Mouse (Mus musculus) testis, postnatal 10 days (tissue): ENCODE results near the gene Ntn4.
"Not testable (repeated sequence)": the region's sequence is repeated elsewhere in the genome, so short reads cannot be mapped to it uniquely, and the experiment has no call there.

Source experiments
- DNase-seq: peaks from one replicate; pipeline ENCODE4 v3.0.0; 2021; ENCODE audit warnings: low spot score

Gene Ntn4

DNA sequence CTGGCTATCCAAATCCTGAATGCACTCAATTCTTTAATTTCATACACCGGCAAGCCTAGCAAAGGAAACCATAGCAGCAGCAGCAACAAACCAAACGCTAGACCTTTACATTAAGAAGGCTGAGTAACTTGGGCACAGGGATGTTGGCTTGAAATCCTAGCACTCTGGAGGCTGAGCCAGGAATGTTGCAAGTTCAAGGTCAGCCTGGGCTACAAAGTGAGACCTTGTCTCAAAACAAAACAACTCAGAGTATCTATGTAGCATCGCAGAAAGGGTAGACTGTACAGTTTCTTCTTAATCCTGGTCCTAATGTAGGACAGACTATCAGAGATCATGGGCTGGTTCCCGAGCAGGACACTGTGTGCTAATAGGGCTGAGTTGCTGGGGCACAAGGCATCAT lies 43.4 kb downstream of the Ntn4 start:
- peak; percentile 50 for DNase-seq

DNA sequence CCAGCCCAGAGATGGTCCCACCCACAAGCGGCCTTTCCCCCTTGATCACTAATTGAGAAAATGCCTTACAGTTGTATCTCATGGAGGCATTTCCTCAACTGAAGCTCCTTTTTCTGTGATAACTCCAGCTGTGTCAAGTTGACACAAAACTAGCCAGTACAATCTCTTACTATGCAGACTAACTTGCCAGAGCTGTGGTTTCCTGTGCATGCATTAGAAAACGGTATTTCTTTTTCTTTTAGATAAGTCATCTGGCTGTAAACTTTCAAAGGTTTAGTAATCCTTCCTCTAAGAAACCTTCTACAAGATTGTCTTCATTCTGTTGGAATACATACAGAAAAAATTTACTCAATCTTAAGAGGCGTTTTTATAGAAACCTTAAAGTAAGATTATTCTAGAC lies 44.9 kb downstream of the Ntn4 start:
- DNase-seq: not testable (repeated sequence)

DNA sequence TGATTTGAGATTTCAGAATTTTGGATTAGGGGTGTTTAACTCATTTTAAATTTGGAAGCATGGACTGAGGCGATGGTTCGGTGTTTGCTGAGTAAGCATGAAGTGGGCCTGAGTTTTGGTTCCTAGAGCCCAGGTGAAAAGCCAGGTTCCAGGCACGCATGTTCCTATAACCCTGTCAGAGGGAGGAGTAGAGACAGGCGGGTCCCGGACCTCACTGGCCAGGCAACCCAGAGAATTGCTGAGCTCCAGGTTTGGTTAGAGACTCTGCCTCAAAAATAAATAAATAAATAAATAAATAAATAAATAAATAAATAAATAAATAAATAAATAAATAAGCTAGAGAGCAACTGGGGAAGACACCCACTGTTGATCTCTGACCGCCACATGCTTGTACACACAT lies 46.1 kb downstream of the Ntn4 start:
- DNase-seq: peak; percentile 37

DNA sequence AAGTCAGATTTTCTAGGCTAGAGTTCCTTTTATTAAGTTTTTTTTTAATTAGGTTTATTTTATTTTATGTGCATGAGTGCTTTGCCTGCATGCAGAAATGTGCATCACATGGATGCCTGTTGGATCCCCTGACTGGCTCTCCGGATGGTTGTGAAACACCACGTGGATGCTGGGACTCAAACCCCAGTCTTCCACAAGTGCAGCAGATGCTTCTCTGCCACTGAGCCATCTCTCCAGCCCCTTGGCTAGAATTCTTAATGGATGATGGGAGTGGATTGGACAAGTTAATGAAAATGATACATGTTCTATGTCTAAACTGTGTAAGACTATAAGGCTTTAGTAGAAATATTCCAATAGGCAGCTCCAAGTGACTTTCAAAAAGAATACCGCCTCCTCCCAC lies 47.3 kb downstream of the Ntn4 start:
- peak; percentile 21 for DNase-seq

DNA sequence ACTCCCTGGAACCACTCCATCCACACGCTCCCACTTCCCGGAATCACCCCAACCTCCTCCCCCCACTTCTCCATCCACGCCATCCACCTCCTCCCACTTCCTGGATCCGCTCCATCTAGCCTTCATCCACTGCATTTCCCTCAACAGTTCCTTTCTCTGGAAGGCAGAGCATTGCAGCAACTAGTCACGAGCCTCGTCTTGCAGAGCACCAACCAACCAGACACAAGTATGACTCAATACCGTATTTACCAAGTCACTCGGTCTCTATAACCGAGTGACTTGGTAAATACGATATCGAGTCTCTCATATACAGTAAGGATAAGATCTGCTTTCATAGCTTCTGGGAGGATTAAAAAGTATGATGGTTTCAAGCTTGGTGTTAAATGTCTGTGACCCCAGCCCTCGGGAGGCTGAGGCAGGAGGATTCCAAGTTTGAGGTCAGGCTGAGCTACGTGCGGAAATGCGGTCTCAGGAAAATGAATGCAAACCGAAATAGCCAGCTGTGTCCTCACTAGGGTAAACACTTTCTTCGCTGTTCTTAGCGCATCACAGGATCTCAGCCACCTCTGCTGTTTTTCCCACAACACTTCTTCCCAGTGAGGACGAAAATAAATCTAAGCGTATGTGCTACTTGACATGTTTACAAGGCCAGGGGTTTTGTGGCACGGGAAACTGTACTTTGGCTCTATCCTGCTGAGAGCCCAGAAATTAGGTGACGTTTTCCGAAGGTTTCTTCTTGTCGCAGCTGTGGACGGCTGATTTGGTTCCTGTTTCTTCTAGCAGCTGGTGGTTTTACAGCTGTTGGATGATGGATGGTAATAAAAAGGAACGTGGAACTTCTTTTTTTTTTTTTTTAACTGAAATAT lies 48.1 kb downstream of the Ntn4 start:
- DNase-seq: peak; percentile 36

DNA sequence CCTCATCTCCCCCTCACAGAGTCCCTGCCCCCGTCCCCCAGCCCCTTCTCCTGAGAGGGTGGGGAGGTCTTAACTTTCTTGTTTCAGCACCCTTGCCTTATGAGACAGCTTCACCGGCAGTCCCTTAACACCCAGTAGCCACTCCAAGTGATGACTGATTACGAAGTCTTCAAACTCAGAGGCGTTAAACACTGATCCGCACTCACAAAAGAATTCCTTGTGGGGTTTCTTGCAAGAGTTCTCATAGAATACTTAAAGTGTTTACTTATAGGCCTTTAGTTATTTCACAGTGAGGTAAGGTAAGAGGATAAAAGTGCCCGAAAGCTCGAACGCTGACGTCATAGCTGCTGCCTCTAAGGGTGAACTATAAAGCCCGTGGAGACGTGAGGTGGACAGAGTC lies 50.9 kb downstream of the Ntn4 start:
- DNase-seq: peak; percentile 30

DNA sequence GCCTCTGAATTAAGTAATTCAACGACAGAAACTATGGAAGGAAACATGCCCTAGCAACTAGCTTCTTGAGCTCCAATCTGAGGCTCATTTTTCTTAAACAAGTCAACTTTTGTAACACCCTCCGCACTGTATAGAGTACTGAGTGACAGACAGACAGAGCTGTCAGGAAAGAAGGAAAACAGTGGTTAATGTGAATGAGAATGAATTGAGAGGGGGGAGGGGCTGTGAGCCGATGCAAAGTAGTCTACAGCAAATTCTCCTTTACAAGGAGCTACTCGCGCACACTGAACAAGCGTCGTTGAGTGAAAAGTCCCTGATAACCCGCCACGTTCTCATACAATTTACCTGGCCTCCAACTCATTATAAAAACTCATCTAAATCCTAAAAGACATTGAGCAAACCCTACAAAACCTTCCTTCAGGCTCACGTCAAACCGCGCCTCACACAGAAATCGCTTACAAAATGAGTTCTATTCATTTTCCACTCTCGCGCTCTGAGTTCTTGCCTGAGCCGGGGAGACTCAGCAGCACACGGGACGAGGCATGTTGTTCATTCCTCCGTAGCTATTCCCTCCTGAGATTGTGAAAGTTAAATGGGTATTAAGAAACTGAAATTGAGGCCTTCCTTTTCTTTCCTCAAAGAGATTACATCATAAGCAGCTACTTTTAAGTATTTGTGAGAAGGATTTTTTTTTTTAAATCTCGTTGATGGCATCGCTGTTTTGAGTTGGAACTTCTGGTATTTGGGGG lies 54.7 kb downstream of the Ntn4 start:
- peak; percentile 22 for DNase-seq

DNA sequence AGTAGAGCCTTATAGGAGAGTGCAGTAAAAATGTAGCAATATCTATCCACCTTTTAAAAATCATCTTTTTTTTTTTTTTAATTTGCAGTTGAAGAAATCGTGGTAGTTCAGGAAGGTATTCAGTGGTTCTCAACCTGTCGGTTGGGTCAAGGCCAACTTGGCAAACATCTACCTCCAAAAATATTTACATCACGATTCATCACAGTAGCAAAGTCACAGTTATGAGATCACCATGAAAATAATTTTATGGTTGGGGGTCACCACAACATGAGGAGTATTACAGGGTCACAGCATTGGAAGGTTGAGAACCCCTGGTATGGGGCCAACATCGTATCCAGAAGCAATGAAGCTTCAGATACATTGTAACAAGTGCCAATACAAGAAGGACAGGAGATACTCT lies 55.5 kb downstream of the Ntn4 start:
- DNase-seq: peak; percentile 37

DNA sequence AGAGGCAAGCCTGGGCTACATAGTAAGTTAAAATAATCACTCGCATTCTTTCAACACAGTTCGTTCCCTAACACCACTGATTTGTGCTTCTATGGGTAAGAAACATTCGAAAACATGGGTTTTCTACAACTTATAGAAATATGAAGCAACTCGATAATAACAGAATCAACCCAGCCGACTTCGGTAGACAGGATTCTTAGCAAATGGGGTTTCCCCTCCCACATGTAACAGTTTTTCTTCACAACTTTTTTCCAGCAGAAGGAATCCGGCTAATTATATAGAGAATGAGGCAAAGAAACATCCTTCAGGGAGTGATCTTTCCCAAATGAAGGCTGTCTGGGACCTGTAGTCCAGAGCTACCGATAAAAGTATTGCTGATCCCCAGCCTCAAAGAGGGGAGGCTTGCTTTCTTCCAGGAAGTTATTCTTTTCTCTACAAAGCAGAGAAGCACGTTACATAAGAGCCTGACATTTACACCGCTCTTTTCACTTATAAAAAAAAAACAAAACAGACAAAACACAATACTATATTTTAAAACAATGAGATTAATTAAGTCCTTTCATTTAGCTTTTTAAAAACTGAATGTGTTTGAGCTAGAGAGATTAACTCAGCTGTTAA lies 57.5 kb downstream of the Ntn4 start:
- DNase-seq: peak; percentile 12

DNA sequence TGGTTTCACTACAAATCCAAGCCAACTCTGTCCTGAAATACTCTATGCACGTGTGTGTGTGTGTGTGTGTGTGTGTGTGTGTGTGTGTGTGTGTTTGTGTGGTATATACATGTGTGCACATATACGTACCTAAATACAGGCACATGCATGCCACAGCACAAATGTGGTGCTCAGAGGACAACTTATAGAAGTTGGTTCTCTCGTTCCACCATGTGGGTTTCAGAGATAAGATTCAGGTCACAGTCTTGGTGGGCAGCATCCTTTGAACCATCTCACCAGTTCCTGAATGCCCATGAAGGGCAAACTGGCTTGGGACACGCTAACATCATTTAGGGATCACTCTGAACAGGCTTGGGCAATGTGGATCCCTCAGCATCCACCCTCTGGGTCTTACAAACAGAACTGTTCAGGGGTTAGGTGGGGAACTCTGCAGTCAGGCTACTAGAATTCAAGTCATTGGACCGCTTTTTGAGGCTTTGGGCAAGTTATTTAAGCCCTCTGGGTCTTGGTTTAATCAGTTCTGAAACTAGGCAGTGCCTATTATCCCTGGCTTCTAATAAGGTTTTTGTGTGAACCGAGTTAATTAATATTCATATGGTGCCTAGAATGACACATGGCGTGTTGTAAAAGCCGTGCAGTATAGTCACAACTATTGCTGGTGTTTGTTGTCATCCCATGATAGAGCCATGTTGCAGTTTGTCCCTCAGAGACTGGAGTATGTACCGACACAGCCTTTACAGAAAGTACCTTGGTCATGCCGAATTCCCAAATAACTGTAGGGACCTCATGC lies 59.4 kb downstream of the Ntn4 start:
- peak; percentile 20 for DNase-seq

DNA sequence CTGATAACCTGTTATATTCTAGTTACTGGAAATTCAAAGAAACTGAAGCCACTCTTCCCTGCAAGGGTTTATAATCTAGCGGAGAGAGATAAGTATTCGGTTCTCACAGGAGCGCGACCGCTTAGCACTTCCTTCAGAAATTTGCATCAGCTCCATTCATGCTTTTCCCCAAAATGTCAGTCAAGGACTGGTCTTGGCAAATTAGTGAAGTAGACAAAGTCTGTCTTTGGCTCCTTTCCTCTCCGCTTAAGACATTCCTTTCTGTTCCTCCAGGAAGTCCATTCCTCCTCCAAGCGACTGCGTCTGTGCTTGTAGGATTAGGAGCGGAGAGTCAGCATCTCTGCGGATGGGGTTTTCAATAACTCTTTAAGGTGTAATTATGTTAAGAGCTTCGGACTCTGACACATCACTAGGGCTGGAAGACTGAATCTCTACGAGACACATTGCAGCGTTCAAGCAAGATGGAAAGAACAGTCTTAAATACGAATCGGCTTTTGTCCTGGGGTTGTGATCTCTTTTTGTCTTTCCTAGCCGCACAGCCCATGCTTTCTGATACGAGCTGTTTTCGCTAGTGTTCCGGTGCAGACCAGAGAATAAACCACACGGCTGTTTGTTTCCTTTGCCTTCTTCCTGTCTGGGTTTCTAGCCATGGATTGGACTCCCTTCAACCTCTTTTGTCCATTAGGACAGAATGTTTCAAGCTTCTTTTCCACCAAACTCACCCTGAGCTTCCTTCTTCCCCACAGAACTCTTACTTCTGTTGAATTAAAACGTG lies 60.3 kb downstream of the Ntn4 start:
- DNase-seq: peak; percentile 22

DNA sequence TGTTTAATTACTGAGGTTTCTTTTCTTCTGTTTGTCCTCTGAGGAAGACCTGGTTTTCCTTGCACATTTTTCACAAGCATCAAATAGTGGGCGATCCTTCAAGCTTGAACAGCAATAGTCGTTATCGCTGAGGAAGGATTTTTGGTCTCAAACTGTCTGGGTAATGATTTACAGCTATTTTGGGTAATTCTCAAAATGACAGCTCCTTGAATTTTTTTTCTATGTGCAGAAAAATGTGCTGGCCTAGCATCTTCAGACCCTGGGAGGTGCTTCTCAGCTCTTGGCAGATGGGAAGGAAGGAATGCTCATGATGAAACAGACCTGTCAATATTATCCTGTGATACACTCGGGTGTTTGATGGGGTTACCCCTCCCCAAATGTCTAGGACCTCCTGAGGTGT lies 63.5 kb downstream of the Ntn4 start:
- peak; percentile 9 for DNase-seq

DNA sequence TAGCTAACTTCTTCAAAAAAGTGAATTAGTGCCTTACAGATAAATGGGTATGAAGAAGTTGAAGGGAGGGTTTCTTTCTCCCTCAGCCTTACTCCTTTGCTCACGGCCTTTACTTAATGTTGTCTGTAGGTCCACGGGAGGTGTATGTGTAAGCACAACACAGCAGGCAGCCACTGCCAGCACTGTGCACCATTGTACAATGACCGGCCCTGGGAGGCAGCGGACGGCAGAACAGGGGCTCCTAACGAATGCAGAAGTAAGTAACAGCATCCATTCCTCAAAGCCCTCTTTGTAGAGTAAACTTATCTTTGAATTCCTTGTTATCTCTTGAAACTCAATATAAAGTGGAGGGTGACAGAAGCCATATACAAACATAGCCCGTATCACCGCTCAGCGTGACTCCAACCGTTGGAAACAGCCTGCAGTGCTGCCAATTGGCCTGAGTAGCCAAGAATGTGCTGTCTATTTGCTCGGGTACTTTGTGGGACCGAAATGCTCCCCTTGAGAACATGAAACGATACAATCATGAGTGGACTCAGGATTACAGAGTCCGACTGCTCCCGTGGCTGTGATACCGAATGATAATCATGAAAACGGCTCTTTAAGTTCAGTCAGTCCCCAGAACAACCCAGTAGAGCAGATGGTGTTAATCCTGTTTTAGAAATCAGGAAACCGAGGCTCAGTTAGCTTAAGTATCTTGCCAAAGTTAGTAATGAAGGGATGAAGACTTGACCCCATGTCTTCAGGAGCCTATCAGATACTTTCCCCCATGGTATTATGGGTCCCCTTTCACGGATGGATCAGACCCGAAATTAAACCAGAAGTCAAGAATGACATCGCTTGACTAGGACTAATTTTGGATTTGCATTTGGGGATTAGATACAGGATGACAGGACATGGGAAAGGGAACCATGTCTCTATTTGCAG lies 66.9 kb downstream of the Ntn4 start:
- no peak for DNase-seq

DNA sequence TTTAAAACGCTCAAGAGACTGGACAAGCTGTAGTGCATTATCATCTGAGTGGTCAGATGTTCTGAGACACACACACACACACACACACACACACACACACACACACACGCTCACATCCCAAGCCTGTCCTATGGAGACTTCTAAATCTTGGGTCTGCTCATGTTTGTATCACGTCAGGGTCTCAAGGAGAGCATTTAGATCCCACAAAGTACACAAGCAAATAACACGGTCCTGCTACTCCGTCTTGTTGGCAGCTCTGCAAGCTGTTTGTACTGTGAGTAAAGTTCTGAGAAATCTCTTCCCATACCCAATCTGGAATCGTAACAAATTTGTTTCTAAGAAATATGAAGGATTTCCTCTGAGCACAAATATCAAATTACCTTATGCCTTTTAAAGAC lies 67.6 kb downstream of the Ntn4 start:
- no peak for DNase-seq

DNA sequence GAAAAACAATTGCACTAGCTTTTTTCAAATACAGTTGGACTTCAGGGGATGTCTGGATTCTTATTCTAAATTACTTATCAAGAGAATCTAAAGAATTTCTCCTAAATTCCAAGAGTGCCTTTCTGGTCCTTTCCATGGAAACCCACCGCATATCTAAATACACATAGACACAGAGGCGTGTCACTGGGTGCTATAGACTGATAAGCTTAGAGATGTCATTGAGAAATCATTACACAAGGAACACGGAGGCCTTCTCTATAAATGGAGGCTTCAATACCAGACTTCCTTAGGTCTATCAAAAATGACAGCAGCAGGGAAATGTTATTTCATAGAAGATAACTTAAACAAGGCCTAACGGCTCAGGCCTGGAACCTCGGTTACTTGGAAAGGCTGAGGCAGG lies 68.0 kb downstream of the Ntn4 start:
- DNase-seq: no peak

DNA sequence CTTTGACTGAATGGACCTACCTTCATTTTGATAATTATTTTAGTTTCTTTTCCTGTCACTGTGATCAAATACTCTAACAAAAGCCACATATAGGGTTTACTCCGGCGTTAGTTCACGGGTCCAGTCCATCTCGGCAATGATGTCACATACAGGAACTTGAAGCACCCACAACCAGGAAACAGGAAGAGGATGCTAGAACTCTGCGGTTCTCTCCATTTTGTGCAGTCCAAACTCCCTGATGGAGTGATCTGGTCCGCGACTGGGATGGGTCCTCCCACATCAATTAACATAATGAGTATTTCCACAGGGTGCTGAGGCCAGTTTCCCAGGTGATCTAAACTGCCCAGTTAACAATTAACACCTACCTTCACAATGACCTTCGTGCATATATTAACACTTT lies 69.1 kb downstream of the Ntn4 start:
- DNase-seq: no peak

DNA sequence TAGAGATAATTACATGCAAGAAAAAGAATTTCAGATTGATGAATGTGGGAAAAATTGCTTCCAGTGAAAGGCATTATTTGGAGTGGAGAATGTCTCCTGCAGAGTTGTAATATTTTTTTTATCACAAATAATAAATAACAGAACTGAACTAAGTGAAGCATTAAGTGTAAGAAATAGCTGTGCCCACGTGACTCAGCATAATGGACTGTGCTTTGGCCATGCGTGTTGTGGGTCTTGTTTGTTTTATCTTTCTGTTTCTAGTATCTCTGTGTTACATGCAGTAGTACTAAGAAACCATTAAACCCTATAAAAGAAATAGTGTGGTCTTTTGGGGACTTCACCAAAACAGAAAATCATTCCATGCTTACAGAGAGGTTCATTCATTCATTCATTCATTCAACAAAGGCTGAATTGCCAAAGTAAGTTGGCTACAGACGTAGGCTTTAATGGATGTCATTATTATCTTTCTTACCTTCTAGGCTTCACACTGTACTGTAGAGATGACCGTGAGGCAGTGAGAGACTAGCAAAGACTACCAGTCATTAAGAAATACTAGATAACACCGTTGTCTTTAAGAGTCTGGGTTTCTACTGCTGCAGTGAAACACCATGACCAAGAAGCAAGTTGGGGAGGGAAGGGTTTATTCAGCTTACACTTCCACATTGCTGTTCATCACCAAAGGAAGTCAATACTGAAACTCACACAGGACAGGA lies 81.3 kb downstream of the Ntn4 start:
- DNase-seq: no peak

DNA sequence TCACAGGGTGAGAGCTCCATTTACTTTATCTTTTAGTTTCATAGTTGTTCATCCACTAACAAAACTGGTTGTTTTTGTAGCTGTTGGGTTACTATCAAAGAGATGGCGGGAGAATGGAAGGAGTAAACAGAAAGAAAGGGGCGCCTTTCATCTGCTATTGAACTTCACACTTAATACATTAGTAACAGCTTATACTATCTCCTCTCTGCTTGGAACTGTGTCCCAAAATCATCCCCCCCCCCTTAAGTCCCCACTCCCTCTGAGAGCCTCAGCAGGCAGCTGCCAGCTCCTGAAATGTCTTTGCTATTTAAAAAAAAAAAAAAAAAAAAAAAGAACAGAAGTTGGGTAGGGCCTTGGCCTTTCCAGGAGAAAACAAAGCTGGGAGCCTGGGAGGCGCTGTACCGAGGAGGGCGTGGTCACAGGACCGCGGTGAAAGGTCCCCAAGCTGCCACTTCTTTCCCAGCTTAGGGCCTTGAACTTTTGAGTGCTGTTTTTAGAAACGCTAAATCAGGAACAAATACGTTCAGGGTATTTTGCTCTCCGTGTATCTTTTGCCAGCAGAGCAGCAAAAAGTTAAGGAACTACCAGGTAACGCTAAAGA lies 83.6 kb downstream of the Ntn4 start:
- DNase-seq: peak; percentile 77

DNA sequence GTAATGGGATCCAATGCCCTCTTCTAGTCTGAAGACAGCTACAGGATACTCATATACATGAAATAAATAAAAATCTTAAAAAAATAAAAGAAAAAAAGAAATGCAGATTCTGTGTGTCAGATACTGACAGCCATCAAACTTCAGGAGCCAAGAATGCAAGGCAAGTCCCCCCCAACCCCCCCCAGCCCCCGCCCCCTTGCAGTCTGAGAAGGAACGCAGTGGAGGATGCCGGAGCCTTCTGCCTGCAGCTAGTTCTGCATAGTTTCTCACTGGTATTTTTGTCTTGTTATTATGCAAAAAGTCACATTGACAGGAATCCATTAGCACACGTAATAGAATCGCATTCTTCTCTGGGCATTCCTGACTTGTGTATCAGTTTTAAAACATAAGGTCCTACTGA lies 87.7 kb downstream of the Ntn4 start:
- no peak for DNase-seq
